Mouse (Mus musculus): ENCODE measurements at regions not wholly inside any gene's neighbourhood (a gene's known extent, or its start where the extent isn't known, plus 50 kb on each side); places are given as distances from the start of the nearest gene placed in this dataset.

DNA sequence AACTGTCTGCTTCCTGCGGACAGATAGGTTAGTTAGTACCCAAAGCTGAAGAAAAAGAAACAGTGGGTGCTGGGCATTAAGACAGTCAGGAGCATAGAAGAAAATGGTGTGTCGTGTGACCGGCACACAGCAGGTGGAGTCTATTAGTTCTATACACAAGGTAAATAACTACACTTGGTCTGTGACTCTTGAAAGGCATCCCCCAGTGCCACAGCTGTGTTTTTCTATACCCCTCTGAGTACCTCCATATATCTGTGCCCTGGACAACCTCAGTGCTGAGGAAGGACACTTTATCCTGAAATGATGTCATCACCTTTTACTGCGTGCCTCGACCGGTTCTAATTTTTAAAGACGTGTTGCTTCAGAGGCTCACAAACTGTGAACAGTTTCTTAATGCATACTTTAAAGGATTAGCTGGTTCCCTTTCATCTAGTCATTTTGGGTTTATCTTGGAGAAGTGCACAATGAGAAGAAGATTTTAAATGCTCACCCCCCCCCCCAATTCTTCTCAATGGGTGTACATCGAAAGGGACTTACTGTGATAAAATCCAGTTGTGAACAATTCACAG, 666.1 kb downstream of the Pkhd1 start:
- no peak for DNase-seq (ENCODE audit: inconsistent ontology term)

GRCm38 (mm10) chr1:19973364-19973763, 644.5 kb downstream of the Pkhd1 start:
- DNase-seq (ENCODE audit: inconsistent ontology term) = no peak

GRCm38 (mm10) chr1:19973981-19974380, 643.9 kb downstream of the Pkhd1 start:
- peak; percentile 86 for DNase-seq (ENCODE audit: inconsistent ontology term)

DNA sequence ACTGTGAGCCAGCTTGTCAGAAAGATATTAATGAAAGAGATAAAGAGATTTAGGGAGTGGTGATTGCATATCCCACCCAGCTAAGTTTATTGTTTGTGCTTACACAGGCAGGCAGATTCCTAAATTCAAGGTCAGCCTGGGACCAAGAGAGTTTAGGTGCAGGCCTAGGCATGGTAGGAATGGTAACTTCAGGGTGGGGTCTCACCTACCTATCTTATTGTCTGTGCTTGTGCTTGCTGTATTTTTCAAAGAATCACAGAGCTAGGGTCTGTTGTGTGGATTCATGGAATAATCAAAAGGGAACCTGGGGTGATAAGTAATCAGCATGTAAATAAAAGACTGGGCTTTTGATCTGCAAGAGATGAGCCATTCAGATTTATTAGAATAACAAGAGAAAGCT, 642.4 kb downstream of the Pkhd1 start:
- DNase-seq (ENCODE audit: inconsistent ontology term) = no peak

DNA sequence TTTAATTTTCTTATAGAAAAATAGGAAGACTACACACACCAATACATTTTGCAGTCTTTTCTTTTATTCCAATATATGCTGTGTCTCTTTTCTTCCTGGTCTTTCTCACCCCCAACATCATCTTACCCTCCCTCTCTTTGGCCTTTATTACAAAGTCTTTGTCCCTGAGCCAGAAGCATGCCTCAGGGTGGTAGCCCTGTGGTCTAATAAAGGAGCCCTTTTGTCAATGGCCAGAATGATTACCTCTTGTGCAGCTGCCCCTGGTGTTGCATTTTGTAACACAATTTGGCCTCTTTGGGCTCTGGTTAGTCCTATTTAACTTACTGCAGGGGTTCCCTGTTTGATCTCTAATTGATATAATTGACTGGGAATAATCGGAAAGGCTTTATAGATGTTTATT, 636.7 kb downstream of the Pkhd1 start:
- no peak for DNase-seq (ENCODE audit: inconsistent ontology term)

- no peak for DNase-seq (ENCODE audit: inconsistent ontology term)
These were observed 635.1 kb downstream of the Pkhd1 start for GRCm38 (mm10) chr1:19982791-19983190.

- DNase-seq (ENCODE audit: inconsistent ontology term) = no peak
These were observed 634.4 kb downstream of the Pkhd1 start for GRCm38 (mm10) chr1:19983504-19983903.

DNA sequence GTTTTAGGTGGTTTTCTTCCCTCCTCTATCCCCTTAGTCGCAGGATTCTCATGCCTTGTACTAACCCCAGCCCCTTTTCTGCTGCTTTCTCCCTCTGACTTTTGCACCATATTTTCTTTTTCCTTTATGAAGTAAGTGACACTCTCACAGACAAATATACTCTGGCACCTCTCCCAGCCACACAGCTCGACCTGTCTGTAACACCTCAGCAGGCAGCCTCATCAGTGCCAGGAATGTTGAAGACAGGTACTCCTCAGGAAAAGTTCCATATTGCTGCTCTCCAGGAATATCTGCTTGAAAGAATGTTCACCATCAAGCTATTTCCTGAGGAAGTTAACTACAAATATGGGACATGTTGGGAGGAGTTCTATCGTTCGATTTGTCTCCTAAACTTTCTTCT, 627.9 kb downstream of the Pkhd1 start:
- no peak for DNase-seq (ENCODE audit: inconsistent ontology term)
